Mouse (Mus musculus): ENCODE measurements around the gene Tex2. TPM values are rescaled to one million over a fixed set of nuclear protein-coding genes. Genes with fewer than 3 reads are reported as not detected.
A peak's percentile ranks its signal among the peaks of the same experiment; 100 is the strongest.

Tex2 gene
- polyA plus RNA-seq, 1 experiment: 5.8 TPM

GRCm38 (mm10) chr11:106572020-106572782 lies 41.0 kb downstream of the Tex2 start:
- 52% methylated on average over 15 of the region's 15 CpGs for WGBS
- Histone ChIP-seq H3K4me3 (ENCODE audit: extremely low read depth, insufficient read depth, insufficient read length) (no peak overlapping the region), H3K4me1 (ENCODE audit: control insufficient read depth, insufficient read depth, insufficient read length) (no peaks in the 10 kb centered on the region; the same call in 1 of the 2 replicates), H3K27ac (ENCODE audit: insufficient read depth, low read length) (no peak overlapping the region), H3K36me3 (ENCODE audit: control insufficient read depth, insufficient read depth, low read length) (peaks cover 4% of the 10 kb centered on the region; the same call in 1 of the 2 replicates), H3K27me3 (ENCODE audit: control insufficient read depth, insufficient read depth, low read length) (no peaks in the 10 kb centered on the region)
- DNase-seq (ENCODE audit: low read depth in 1 of 2, low spot score in 2 of 2): no peak
- TF ChIP-seq CTCF (IDR thresholded peaks at IDR 0.05; ENCODE audit: extremely low read depth, insufficient read depth, insufficient read length, insufficient replicate concordance): no peak
- TF ChIP-seq POLR2A (IDR thresholded peaks at IDR 0.05; ENCODE audit: low read depth, low read length): no peak

DNA sequence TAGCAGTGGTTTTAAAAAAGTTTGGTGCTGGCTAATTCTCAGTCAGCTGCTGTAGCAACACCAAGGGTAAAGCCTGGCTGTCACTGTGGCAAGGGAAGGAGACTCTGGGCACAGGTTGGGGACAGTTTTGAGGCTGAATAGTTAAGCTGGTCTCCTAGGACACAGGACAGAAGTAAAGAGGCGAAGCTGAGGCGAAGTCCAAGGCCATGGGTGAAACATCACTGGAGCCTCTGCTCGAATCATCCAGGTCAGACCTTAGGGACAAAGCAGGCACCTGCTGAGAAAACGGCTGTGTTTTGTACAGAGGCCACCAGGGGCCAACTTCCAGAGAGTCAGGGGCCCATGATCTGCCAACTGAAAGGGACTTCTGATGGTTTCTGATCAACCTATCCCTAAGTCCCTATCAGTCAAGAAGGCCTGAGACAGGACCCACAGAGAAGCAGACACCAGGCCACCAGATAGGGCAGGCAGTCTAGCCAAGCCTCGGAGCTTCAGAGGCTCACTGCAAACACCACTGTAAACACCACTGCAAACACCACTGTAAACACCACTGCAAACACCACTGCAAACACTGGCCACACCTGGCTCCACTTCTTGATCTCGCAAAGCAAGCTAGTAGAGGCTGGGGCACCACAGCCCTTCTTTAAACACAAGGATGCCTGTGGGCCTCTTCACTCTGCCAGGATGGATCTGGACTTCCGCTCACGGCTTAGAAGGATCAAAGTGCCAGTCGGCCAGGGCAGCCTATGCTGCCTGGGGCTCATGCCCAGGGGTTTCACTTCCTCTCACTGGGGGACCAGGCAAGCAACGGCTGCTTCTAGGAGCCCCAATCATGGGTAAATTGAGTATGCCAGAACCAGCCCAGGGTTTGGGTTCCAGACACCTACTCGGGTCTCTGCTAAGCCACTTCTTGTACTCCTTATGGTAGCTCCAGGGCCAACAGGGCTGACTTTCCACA lies 41.9 kb downstream of the Tex2 start:
- Histone ChIP-seq H3K36me3 (ENCODE audit: control insufficient read depth, insufficient read depth, low read length) (peaks cover 6% of the 10 kb centered on the region; the same call in 1 of the 2 replicates), H3K4me1 (ENCODE audit: control insufficient read depth, insufficient read depth, insufficient read length) (no peaks in the 10 kb centered on the region; the same call in 1 of the 2 replicates), H3K27ac (ENCODE audit: insufficient read depth, low read length) (no peak overlapping the region), H3K4me3 (ENCODE audit: extremely low read depth, insufficient read depth, insufficient read length) (no peak overlapping the region), H3K27me3 (ENCODE audit: control insufficient read depth, insufficient read depth, low read length) (no peaks in the 10 kb centered on the region)
- TF ChIP-seq CTCF (IDR thresholded peaks at IDR 0.05; ENCODE audit: extremely low read depth, insufficient read depth, insufficient read length, insufficient replicate concordance) (no peak), POLR2A (IDR thresholded peaks at IDR 0.05; ENCODE audit: low read depth, low read length) (no peak)
- 62% methylated on average over 11 of the region's 11 CpGs for WGBS
- DNase-seq (ENCODE audit: low read depth in 1 of 2, low spot score in 2 of 2): no peak

- Histone ChIP-seq H3K4me1 (ENCODE audit: control insufficient read depth, insufficient read depth, insufficient read length) (no peaks in the 10 kb centered on the region; the same call in 1 of the 2 replicates), H3K4me3 (ENCODE audit: extremely low read depth, insufficient read depth, insufficient read length) (no peak overlapping the region), H3K36me3 (ENCODE audit: control insufficient read depth, insufficient read depth, low read length) (peaks cover 9% of the 10 kb centered on the region; the same call in 1 of the 2 replicates), H3K27ac (ENCODE audit: insufficient read depth, low read length) (no peak overlapping the region), H3K27me3 (ENCODE audit: control insufficient read depth, insufficient read depth, low read length) (no peaks in the 10 kb centered on the region)
- DNase-seq (ENCODE audit: low read depth in 1 of 2, low spot score in 2 of 2): no peak
- TF ChIP-seq POLR2A (IDR thresholded peaks at IDR 0.05; ENCODE audit: low read depth, low read length): no peak
- no peak for TF ChIP-seq CTCF (IDR thresholded peaks at IDR 0.05; ENCODE audit: extremely low read depth, insufficient read depth, insufficient read length, insufficient replicate concordance)
- 94% methylated on average over 14 of the region's 14 CpGs for WGBS
Measured at GRCm38 (mm10) chr11:106568329-106568960, 44.8 kb downstream of the Tex2 start.

GRCm38 (mm10) chr11:106566040-106566785 lies 47.0 kb downstream of the Tex2 start:
- Histone ChIP-seq H3K27me3 (ENCODE audit: control insufficient read depth, insufficient read depth, low read length) (no peaks in the 10 kb centered on the region), H3K4me3 (ENCODE audit: extremely low read depth, insufficient read depth, insufficient read length) (no peak overlapping the region), H3K36me3 (ENCODE audit: control insufficient read depth, insufficient read depth, low read length) (peaks cover 9% of the 10 kb centered on the region; the same call in 1 of the 2 replicates), H3K4me1 (ENCODE audit: control insufficient read depth, insufficient read depth, insufficient read length) (peaks cover 6% of the 10 kb centered on the region; the same call in 1 of the 2 replicates), H3K27ac (ENCODE audit: insufficient read depth, low read length) (no peak overlapping the region)
- whole genome bisulfite sequencing: 93% methylated on average over 8 of the region's 8 CpGs
- TF ChIP-seq POLR2A (IDR thresholded peaks at IDR 0.05; ENCODE audit: low read depth, low read length) (no peak), CTCF (IDR thresholded peaks at IDR 0.05; ENCODE audit: extremely low read depth, insufficient read depth, insufficient read length, insufficient replicate concordance) (no peak)
- no peak for DNase-seq (ENCODE audit: low read depth in 1 of 2, low spot score in 2 of 2)

DNA sequence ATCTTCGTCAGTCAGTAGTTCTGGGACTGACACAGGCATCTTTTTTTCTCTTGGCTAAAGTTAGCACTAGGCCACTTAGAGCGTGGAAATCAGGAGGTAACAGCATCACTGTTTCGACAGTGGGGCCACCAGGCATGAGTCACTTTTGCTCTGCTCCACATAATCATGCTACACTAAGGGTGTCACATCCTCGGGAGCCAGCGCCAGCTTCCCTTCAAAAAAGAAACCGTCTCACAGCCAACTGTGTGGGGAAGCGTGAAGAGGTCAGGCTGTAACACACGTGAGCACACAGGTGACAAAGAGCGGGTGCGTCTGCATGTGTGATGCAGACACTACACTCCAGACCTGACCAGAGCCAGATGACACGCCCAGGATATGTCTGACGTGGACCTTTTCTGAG lies 49.0 kb downstream of the Tex2 start:
- H3K4me3 ChIP-seq (ENCODE audit: extremely low read depth, insufficient read depth, insufficient read length): no peak overlapping the region
- H3K4me1 ChIP-seq (ENCODE audit: control insufficient read depth, insufficient read depth, insufficient read length): peaks cover 6% of the 10 kb centered on the region; the same call in 1 of the 2 replicates
- H3K27me3 ChIP-seq (ENCODE audit: control insufficient read depth, insufficient read depth, low read length): no peaks in the 10 kb centered on the region
- H3K27ac ChIP-seq (ENCODE audit: insufficient read depth, low read length): no peak overlapping the region
- H3K36me3 ChIP-seq (ENCODE audit: control insufficient read depth, insufficient read depth, low read length): peaks cover 9% of the 10 kb centered on the region; the same call in 1 of the 2 replicates
- TF ChIP-seq CTCF (IDR thresholded peaks at IDR 0.05; ENCODE audit: extremely low read depth, insufficient read depth, insufficient read length, insufficient replicate concordance) (no peak), POLR2A (IDR thresholded peaks at IDR 0.05; ENCODE audit: low read depth, low read length) (no peak)
- no peak for DNase-seq (ENCODE audit: low read depth in 1 of 2, low spot score in 2 of 2)
- WGBS: 37% methylated on average over 12 of the region's 12 CpGs

DNA sequence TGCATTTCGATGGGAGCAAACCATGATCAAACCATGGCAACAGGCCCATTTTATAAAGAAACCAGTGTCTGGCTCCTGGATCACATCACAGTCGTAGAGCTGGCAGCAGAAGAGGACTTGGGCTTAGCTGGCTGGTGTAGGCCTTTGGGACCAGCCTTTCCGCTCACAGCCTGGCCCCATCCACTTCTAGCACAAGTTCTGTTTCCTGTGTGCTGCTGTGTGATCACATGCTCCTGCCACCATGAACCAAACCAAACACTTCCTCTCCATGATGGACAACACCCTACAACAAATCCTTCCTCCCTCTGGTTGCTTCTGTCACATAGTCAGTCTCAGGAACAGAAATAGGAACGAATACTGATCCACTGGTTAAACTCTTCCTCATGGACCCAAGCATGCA lies 50.5 kb downstream of the Tex2 start:
- WGBS: 51% methylated on average over 4 of the region's 4 CpGs

More for the DNA sequence above, 50.5 kb downstream of the Tex2 start:
- no peak for TF ChIP-seq CTCF (IDR thresholded peaks at IDR 0.05; ENCODE audit: extremely low read depth, insufficient read depth, insufficient read length, insufficient replicate concordance)
- no peak for TF ChIP-seq POLR2A (IDR thresholded peaks at IDR 0.05; ENCODE audit: low read depth, low read length)
- DNase-seq (ENCODE audit: low read depth in 1 of 2, low spot score in 2 of 2): no peak
- Histone ChIP-seq H3K4me3 (ENCODE audit: extremely low read depth, insufficient read depth, insufficient read length) (no peak overlapping the region), H3K27ac (ENCODE audit: insufficient read depth, low read length) (0 out of 2 replicates have a peak overlapping the region, but pooled peaks have one; percentile 15), H3K4me1 (ENCODE audit: control insufficient read depth, insufficient read depth, insufficient read length) (peaks cover 6% of the 10 kb centered on the region; the same call in 1 of the 2 replicates), H3K27me3 (ENCODE audit: control insufficient read depth, insufficient read depth, low read length) (no peaks in the 10 kb centered on the region), H3K36me3 (ENCODE audit: control insufficient read depth, insufficient read depth, low read length) (peaks cover 7% of the 10 kb centered on the region; the same call in 1 of the 2 replicates)
